Mouse (Mus musculus) intestine, embryonic 14.5 days (tissue): ENCODE results near the gene Med1. TPM values are rescaled to one million over a fixed set of nuclear protein-coding genes. Genes with fewer than 3 reads are reported as not detected.

ENCODE experiments used
- ATAC-seq: fragments of 200-750 bp; cut with Nextera tagmentation; replicated peaks from 2 replicates; pipeline ENCODE4 v1.8.0; 2017; ENCODE audit warnings: low read depth, moderate number of reproducible peaks, moderate TSS enrichment, moderate library complexity; ENCODE audit not compliant: low FRiP score, low TSS enrichment
- DNase-seq: peaks from one replicate; pipeline ENCODE4 v3.0.0-alpha.2; 2018; ENCODE audit warnings: low spot score
- H3K27ac ChIP-seq: fragments of 300-500 bp; sonication (generic); 2 replicates; pipeline ENCODE4 v1.5.1; 2014; ENCODE audit warnings: low read depth, mild to moderate bottlenecking, control low read depth
- H3K27me3 ChIP-seq: fragments of 300-500 bp; sonication (generic); replicated peaks from 2 replicates; pipeline ENCODE4 v1.6.1; 2014; ENCODE audit warnings: low read length, control low read depth; ENCODE audit not compliant: control insufficient read depth, insufficient read depth
- H3K36me3 ChIP-seq: fragments of 300-500 bp; sonication (generic); 2 replicates; pipeline ENCODE4 v1.6.1; 2014; ENCODE audit warnings: low read length, control low read depth; ENCODE audit not compliant: control insufficient read depth, insufficient read depth
- H3K4me1 ChIP-seq: fragments of 300-500 bp; sonication (generic); replicated peaks from 2 replicates; pipeline ENCODE4 v1.6.1; 2014; ENCODE audit warnings: low read length, control low read depth, mixed read lengths; ENCODE audit not compliant: control insufficient read depth, insufficient read depth
- H3K4me2 ChIP-seq: fragments of 300-500 bp; sonication (generic); 2 replicates; pipeline ENCODE4 v1.6.1; 2014; ENCODE audit warnings: low read length
- H3K4me3 ChIP-seq: fragments of 300-500 bp; sonication (generic); 2 replicates; pipeline ENCODE4 v1.5.1; 2014; ENCODE audit warnings: low read depth, low read length, control low read depth, mixed read lengths
- H3K9ac ChIP-seq: fragments of 300-500 bp; sonication (generic); 2 replicates; pipeline ENCODE4 v1.6.1; 2014; ENCODE audit warnings: mild to moderate bottlenecking, low read length
- H3K9me3 ChIP-seq: fragments of 300-500 bp; sonication (generic); 2 replicates; pipeline ENCODE4 v1.6.1; 2016; ENCODE audit warnings: low read length, control low read depth; ENCODE audit not compliant: control insufficient read depth
- WGBS: fragments of 180-500 bp; shearing (Covaris S2); extraction: QIAGEN DNeasy Blood & Tissue Kit; methylation state at CpG from one replicate; pipeline ENCODE4 v1.1.7; 2014; 5-methylcytosine and 5-hydroxymethylcytosine counted together
- microRNA-seq: library from miRNA; unstranded; fragments of <30 nt; microRNA quantifications from one replicate; pipeline ENCODE4, GENCODE M21; 2016
- polyA plus RNA-seq: library from polyadenylated mRNA; unstranded; fragments of >200 nt; fragmentation: Nextera tagmentation; extraction: Ambion mirVana; gene quantifications from 2 replicates; pipeline ENCODE4 v1.2.1, GENCODE M21; 2014

Med1 gene
- polyA plus RNA-seq, 1 experiment from 2014 or later = 57.1 TPM

DNA sequence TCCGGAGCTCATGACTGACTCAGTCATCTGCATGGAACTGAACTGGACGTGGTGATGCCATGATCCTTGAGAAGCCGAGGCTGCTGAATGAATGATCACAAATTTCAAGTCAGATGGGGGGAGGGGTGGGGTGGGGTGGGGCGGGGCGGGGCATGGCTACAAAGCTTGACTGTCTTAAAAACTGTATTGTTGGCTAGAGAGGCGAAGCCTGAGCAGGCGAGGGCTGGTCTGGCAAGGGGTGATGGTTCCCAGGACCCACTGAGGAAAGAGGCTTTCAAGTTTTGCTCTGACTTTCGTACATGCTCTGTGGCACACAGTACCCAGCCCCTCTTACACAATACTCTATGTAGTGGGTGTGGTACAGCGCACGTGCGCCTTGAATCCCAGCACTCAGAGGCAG is 55.3 kb downstream of the Med1 start:
- H3K4me1 ChIP-seq = no peaks in the 10 kb centered on the region
- H3K9me3 ChIP-seq = no peaks in the 10 kb centered on the region
- H3K4me2 ChIP-seq = no peak overlapping the region
- ATAC-seq = no peak
- no peaks in the 10 kb centered on the region for H3K27me3 ChIP-seq
- no peak overlapping the region for H3K4me3 ChIP-seq
- no peak for DNase-seq
- WGBS = 91% methylated on average over 11 of the region's 11 CpGs
- no peak overlapping the region for H3K9ac ChIP-seq
- H3K36me3 ChIP-seq = 0 out of 2 replicates have a peak, but pooled peaks cover 6% of the 10 kb centered on the region
- no peak overlapping the region for H3K27ac ChIP-seq

DNA sequence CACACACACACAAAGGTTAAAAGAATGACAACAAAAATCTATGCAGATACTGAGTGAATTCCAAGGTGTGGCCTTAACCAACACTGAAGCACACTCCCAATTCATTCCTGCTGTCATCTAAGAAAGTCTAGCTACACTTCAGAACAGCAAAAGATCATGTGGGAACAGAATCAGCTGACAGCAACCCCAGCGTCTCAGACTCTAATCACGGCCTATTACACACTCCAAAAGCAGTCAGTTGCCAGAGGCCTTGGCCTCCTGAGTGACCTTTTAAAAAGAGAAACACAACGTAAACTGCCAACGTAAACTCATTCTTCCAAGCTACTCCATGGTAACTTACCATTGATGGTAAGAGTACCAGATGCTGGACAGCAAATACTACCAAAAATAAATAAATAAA is 58.1 kb downstream of the Med1 start:
- Histone ChIP-seq H3K9ac (no peak overlapping the region), H3K9me3 (no peaks in the 10 kb centered on the region), H3K4me3 (no peak overlapping the region), H3K36me3 (0 out of 2 replicates have a peak, but pooled peaks cover 6% of the 10 kb centered on the region), H3K27ac (no peak overlapping the region), H3K4me2 (no peak overlapping the region), H3K27me3 (no peaks in the 10 kb centered on the region), H3K4me1 (no peaks in the 10 kb centered on the region)
- WGBS = 71% methylated on average over 4 of the region's 4 CpGs
- ATAC-seq (no peak), DNase-seq (no peak)

- ATAC-seq (no peak), DNase-seq (no peak)
These were observed 69.7 kb downstream of the Med1 start for GRCm38 (mm10) chr11:98123424-98123823.

GRCm38 (mm10) chr11:98114363-98114762 is 78.7 kb downstream of the Med1 start:
- peaks cover 43% of the 10 kb centered on the region for H3K36me3 ChIP-seq
- 86% methylated on average over 1 of the region's 1 CpGs for WGBS
- no peak overlapping the region for H3K27ac ChIP-seq
- H3K9me3 ChIP-seq = no peaks in the 10 kb centered on the region
- no peak overlapping the region for H3K9ac ChIP-seq
- DNase-seq = no peak
- H3K4me2 ChIP-seq = no peak overlapping the region
- H3K4me3 ChIP-seq = no peak overlapping the region
- no peak for ATAC-seq
- no peaks in the 10 kb centered on the region for H3K4me1 ChIP-seq
- no peaks in the 10 kb centered on the region for H3K27me3 ChIP-seq

More at GRCm38 (mm10) chr11:98123424-98123823, 69.7 kb downstream of the Med1 start:
- Histone ChIP-seq H3K4me3 (no peak overlapping the region), H3K4me2 (no peak overlapping the region), H3K27me3 (no peaks in the 10 kb centered on the region), H3K4me1 (no peaks in the 10 kb centered on the region), H3K9me3 (no peaks in the 10 kb centered on the region), H3K27ac (no peak overlapping the region), H3K9ac (no peak overlapping the region), H3K36me3 (peaks cover 19% of the 10 kb centered on the region; the same call in 1 of the 2 replicates)
- 83% methylated on average over 5 of the region's 5 CpGs for WGBS

DNA sequence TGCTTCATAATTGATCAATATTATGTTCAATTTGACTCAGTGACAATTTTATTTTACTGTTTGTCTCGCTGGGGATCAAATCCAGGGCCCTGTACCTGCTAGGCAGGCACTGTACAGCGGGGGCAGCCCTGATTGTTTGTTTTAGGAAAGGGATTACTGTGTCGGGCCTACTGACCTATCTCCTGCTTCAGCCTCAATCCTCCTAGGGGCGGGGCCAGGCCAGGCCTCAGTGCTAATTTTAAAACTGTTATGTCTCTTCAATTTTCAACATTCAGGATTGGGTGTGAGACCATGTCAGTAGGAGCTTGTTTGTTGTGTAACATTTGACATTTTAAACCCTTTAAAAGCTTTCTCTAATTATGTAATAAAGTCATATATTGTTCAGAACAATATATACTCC is 79.6 kb downstream of the Med1 start:
- Histone ChIP-seq H3K27ac (no peak overlapping the region), H3K4me2 (no peak overlapping the region), H3K4me1 (no peaks in the 10 kb centered on the region), H3K9ac (no peak overlapping the region), H3K4me3 (no peak overlapping the region), H3K27me3 (no peaks in the 10 kb centered on the region), H3K36me3 (peaks cover 50% of the 10 kb centered on the region), H3K9me3 (no peaks in the 10 kb centered on the region)
- no peak for ATAC-seq
- DNase-seq = no peak
- WGBS = 60% methylated on average over 4 of the region's 4 CpGs

GRCm38 (mm10) chr11:98109706-98110105 is 83.4 kb downstream of the Med1 start:
- DNase-seq (peak; percentile 50), ATAC-seq (no peak)
- 77% methylated on average over 5 of the region's 5 CpGs for WGBS
- Histone ChIP-seq H3K4me3 (no peak overlapping the region), H3K4me2 (no peak overlapping the region), H3K9me3 (no peaks in the 10 kb centered on the region), H3K27me3 (no peaks in the 10 kb centered on the region), H3K4me1 (no peaks in the 10 kb centered on the region), H3K36me3 (peaks cover 75% of the 10 kb centered on the region), H3K9ac (no peak overlapping the region), H3K27ac (no peak overlapping the region)

Small RNAs within 50 kb of the gene (microRNA-seq; reads per million reads assigned to microRNA genes)
- not detected for gene Gm27399

Other genes with a start within 250 kb of the Med1 start
- gene Plxdc1, start 206.8 kb downstream of the Med1 start, polyA plus RNA-seq = 0.09 and 0.30 TPM in 2 replicates
- 9.6 and 13.8 TPM in 2 replicates for gene Arl5c, start 197.1 kb downstream of the Med1 start, polyA plus RNA-seq
- gene Cacnb1, start 170.3 kb downstream of the Med1 start, polyA plus RNA-seq = 7.5 and 8.0 TPM in 2 replicates
- 1,242 TPM in 2 replicates for gene Rpl19, start 166.6 kb downstream of the Med1 start, polyA plus RNA-seq
- gene Stac2, start 139.8 kb downstream of the Med1 start, polyA plus RNA-seq = 0.35 and 0.43 TPM in 2 replicates
- gene Fbxl20, start 42.9 kb downstream of the Med1 start, polyA plus RNA-seq = 13.0 and 15.5 TPM in 2 replicates
- 13.9 and 14.3 TPM in 2 replicates for gene Cdk12, start 9.8 kb upstream of the Med1 start, polyA plus RNA-seq
- gene Neurod2, start 136.4 kb upstream of the Med1 start, polyA plus RNA-seq = 0.05 and 0.07 TPM in 2 replicates
- 21.4 and 22.6 TPM in 2 replicates for gene Ppp1r1b, start 155.1 kb upstream of the Med1 start, polyA plus RNA-seq
- 40.5 and 44.8 TPM in 2 replicates for gene Stard3, start 165.1 kb upstream of the Med1 start, polyA plus RNA-seq
- gene Tcap, start 190.5 kb upstream of the Med1 start, polyA plus RNA-seq = not detected in 2 replicates
- gene Pnmt, start 193.2 kb upstream of the Med1 start, polyA plus RNA-seq = not detected in 2 replicates
- gene Pgap3, start 207.2 kb upstream of the Med1 start, polyA plus RNA-seq = 13.4 and 14.1 TPM in 2 replicates
- gene Erbb2, start 219.2 kb upstream of the Med1 start, polyA plus RNA-seq = 33.5 and 35.3 TPM in 2 replicates
- 109 and 123 TPM in 2 replicates for gene Mien1, start 245.7 kb upstream of the Med1 start, polyA plus RNA-seq